8 mouse cellular contexts compared by ENCODE assay signal in the genomic region with DNA sequence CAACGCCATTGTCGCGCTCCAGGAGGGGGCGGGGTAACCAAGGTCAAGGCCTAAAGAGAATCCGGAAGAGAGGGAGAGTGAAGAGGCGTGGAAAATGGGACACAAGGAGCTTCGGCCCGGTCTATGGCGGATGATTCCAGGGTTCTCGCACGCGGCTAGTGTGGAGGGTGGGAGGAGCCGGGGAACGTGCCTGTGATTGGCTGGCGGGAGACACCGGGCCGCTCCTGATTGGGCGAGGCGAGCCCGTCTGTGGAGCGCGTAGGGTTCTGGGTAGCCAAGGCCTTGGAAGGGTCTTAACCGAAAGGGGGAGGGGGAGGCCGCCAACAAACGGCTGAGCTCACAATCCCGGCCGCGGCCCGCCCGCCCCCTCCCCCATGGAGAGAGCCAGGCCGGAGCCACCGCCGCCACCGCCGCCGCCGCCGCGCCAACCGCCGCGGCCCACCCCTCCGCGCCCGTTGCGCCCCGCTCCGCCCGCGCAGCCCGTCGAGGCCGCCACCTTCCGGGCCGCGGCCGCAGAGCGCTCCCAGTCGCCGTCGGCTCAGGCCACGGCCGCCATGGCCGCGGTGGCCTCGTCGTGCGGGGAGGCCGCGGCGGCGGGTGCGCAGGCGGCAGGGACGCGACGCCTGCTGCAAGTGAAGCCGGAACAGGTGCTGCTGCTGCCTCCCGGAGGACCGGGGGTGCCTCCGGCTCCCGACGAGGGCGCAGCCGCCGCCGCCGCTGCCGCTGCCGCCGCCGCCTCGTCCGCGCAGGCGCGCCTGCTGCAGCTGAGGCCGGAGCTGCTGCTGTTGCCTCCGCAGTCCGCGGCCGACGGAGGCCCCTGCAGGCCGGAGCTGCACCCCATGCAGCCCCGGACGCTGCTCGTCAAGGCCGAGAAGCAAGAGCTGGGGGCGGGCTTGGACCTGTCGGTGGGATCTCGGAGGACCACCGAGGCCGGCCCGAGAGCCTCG. TPM values are rescaled to one million over a fixed set of nuclear protein-coding genes. Genes with fewer than 3 reads are reported as not detected.
DNase-seq lines count a peak whose midpoint lies in the region; ATAC-seq lines count a peak whose summit lies in the region.

A gene (plus strand): TSS at position 365 of the 947 bp plus-strand sequence.

- H3K4me3 ChIP-seq in forebrain, embryonic 11.5 days (ENCODE audit: low read depth, low read length): peak within 1 kb of the TSS; percentile 58
- peak within 1 kb of the TSS; percentile 62 for H3K4me3 ChIP-seq in hindbrain, embryonic 10.5 days
- H3K4me3 ChIP-seq in megakaryocyte, embryonic 14.5 days (replicated peaks): peak within 1 kb of the TSS; percentile 92

- peaks cover 10% of the 10 kb centered on the region; the same call in 1 of the 2 replicates for H3K27me3 ChIP-seq in forebrain, embryonic 11.5 days (ENCODE audit: control insufficient read depth, insufficient read depth, low read length)
- H3K27me3 ChIP-seq in hindbrain, embryonic 10.5 days (ENCODE audit: insufficient read depth, poor library complexity, severe bottlenecking): peaks cover 25% of the 10 kb centered on the region
- H3K27me3 ChIP-seq in megakaryocyte, embryonic 14.5 days (replicated peaks): peaks cover 33% of the 10 kb centered on the region

- no peaks in the 10 kb centered on the region for H3K36me3 ChIP-seq in forebrain, embryonic 11.5 days (ENCODE audit: control insufficient read depth, insufficient read depth, low read length)
- H3K36me3 ChIP-seq in hindbrain, embryonic 10.5 days: no peaks in the 10 kb centered on the region
- H3K36me3 ChIP-seq in megakaryocyte, embryonic 14.5 days (replicated peaks; ENCODE audit: low read length): no peaks in the 10 kb centered on the region

- H3K9ac ChIP-seq in forebrain, embryonic 11.5 days (ENCODE audit: low read length): peak within 1 kb of the TSS; percentile 79

- WGBS in forebrain, embryonic 11.5 days: 12% methylated on average over 69 of the region's 115 CpGs
- WGBS in hindbrain, embryonic 10.5 days: 9% methylated on average over 113 of the region's 115 CpGs

- ATAC-seq in forebrain, embryonic 11.5 days (replicated peaks; ENCODE audit: low FRiP score): peak; percentile 95

- DNase-seq in B cell, adult 2 months: peak; percentile 45 to 58
- peak; percentile 66 to 76 for DNase-seq in adrenal gland, adult (ENCODE audit: inconsistent age in 2 of 2, low spot score in 1 of 2)
- DNase-seq in forebrain, embryonic 11.5 days (ENCODE audit: low spot score): peak; percentile 87
- DNase-seq in hindbrain, embryonic 10.5 days (ENCODE audit: low spot score): peak; percentile 81
- peak; percentile 18 to 32 for DNase-seq in layer of hippocampus, postnatal 36 days
- DNase-seq in right cerebral cortex, postnatal 14 days: peak; percentile 63
- peak; percentile 73 for DNase-seq in yolk sac, embryonic 10.5 days (ENCODE audit: low spot score)

- H3K4me1 ChIP-seq in forebrain, embryonic 11.5 days (replicated peaks; ENCODE audit: control insufficient read depth, insufficient read depth, low read length): peaks cover 2% of the 10 kb centered on the region; the same call in 1 of the 2 replicates
- H3K4me1 ChIP-seq in hindbrain, embryonic 10.5 days (replicated peaks): peaks cover 15% of the 10 kb centered on the region; the same call in 1 of the 2 replicates
- H3K4me1 ChIP-seq in megakaryocyte, embryonic 14.5 days: peaks cover 13% of the 10 kb centered on the region

- H3K27ac ChIP-seq in forebrain, embryonic 11.5 days (ENCODE audit: low read depth, low read length): no peak within 1 kb of the TSS; the same call in 1 of the 2 replicates
- H3K27ac ChIP-seq in hindbrain, embryonic 10.5 days: peak within 1 kb of the TSS; percentile 91

- H3K9me3 ChIP-seq in forebrain, embryonic 11.5 days (ENCODE audit: control insufficient read depth, low read length): peaks cover 4% of the 10 kb centered on the region
- H3K9me3 ChIP-seq in hindbrain, embryonic 10.5 days: peaks cover 4% of the 10 kb centered on the region; the same call in 1 of the 2 replicates
- peaks cover 6% of the 10 kb centered on the region for H3K9me3 ChIP-seq in megakaryocyte, embryonic 14.5 days

- peak within 1 kb of the TSS; percentile 71 for H3K4me2 ChIP-seq in forebrain, embryonic 11.5 days (ENCODE audit: low read depth, low read length, severe bottlenecking)

RNA-seq across cellular contexts. Expression of the gene that starts here (rescaled TPM):
- 0.17 and 0.37 TPM in 2 replicates for polyA plus RNA-seq in forebrain, embryonic 11.5 days (2014; fragmentation: Nextera tagmentation; extraction: Ambion mirVana)
- polyA plus RNA-seq in hindbrain, embryonic 10.5 days (2016; fragmentation: Nextera tagmentation; extraction: Ambion mirVana): 0.14 TPM in 1 of 2 replicates, not detected in the other
- under 1 TPM in 1 of 2 experiments, not detected in 1; 0.35 TPM for total RNA-seq in layer of hippocampus, postnatal 36 days (2021)
- polyA plus RNA-seq in megakaryocyte, embryonic 14.5 days (2012; ENCODE audit: insufficient read depth, low replicate concordance): not detected in 2 replicates

Comparison
In these comparisons a context has a peak if more than half of its experiments do, and no peak if none do; other contexts are left out.
1. Peak in DNase-seq, ATAC-seq, H3K4me3 ChIP-seq, H3K9ac ChIP-seq and H3K4me2 ChIP-seq in forebrain, embryonic 11.5 days; RNA of the gene not detected or under 1 TPM.
2. Peak in DNase-seq, H3K4me3 ChIP-seq and H3K27ac ChIP-seq in hindbrain, embryonic 10.5 days; RNA of the gene not detected or under 1 TPM.
3. Peak in DNase-seq in layer of hippocampus, postnatal 36 days; RNA of the gene not detected or under 1 TPM.
4. DNase-seq: peak in every context shown above with its lines; median percentile 87 in forebrain, embryonic 11.5 days; 81 in hindbrain, embryonic 10.5 days; 73 in yolk sac, embryonic 10.5 days; 71 in adrenal gland, adult; 63 in right cerebral cortex, postnatal 14 days; 52 in B cell, adult 2 months; 25 in layer of hippocampus, postnatal 36 days.